Mouse (Mus musculus): ENCODE data around the gene App. TPM values are rescaled to one million over a fixed set of nuclear protein-coding genes. Genes with fewer than 3 reads are reported as not detected.
A peak's percentile ranks its signal among the peaks of the same experiment; 100 is the strongest.

Gene App
- total and polyA plus RNA-seq, 3 experiments = 229 to 386 (median 361) TPM

- DNase-seq = no peak
Measured at GRCm38 (mm10) chr16:85150902-85151301, 22.7 kb downstream of the App start.

GRCm38 (mm10) chr16:85149509-85149871 is 24.1 kb downstream of the App start:
- no peak for DNase-seq

GRCm38 (mm10) chr16:85148615-85149508 is 24.7 kb downstream of the App start:
- peak; percentile 85 for DNase-seq

- peak; percentile 43 for DNase-seq
Measured at GRCm38 (mm10) chr16:85147440-85147839, 26.1 kb downstream of the App start.

- no peak for DNase-seq
Measured at GRCm38 (mm10) chr16:85145771-85146178, 27.8 kb downstream of the App start.

- no peak for DNase-seq
Measured at GRCm38 (mm10) chr16:85145369-85145768, 28.2 kb downstream of the App start.

GRCm38 (mm10) chr16:85144401-85144800 is 29.2 kb downstream of the App start:
- DNase-seq = no peak

GRCm38 (mm10) chr16:85143863-85144262 is 29.7 kb downstream of the App start:
- no peak for DNase-seq

GRCm38 (mm10) chr16:85143188-85143587 is 30.4 kb downstream of the App start:
- no peak for DNase-seq

- DNase-seq = no peak
Measured at GRCm38 (mm10) chr16:85141404-85141803, 32.2 kb downstream of the App start.

- DNase-seq = no peak
Measured at GRCm38 (mm10) chr16:85139178-85139604, 34.4 kb downstream of the App start.

GRCm38 (mm10) chr16:85137348-85137747 is 36.2 kb downstream of the App start:
- DNase-seq = peak; percentile 87

- DNase-seq = no peak
Measured at GRCm38 (mm10) chr16:85136046-85136445, 37.5 kb downstream of the App start.

GRCm38 (mm10) chr16:85133468-85133881 is 40.1 kb downstream of the App start:
- peak; percentile 59 for DNase-seq

GRCm38 (mm10) chr16:85133057-85133456 is 40.5 kb downstream of the App start:
- DNase-seq = no peak

- no peak for DNase-seq
Measured at GRCm38 (mm10) chr16:85132182-85132581, 41.4 kb downstream of the App start.

- no peak for DNase-seq
Measured at GRCm38 (mm10) chr16:85130861-85131556, 42.6 kb downstream of the App start.

- DNase-seq = no peak
Measured at GRCm38 (mm10) chr16:85128693-85129657, 44.6 kb downstream of the App start.

- DNase-seq = no peak
Measured at GRCm38 (mm10) chr16:85128347-85128664, 45.3 kb downstream of the App start.

GRCm38 (mm10) chr16:85127661-85128346 is 45.8 kb downstream of the App start:
- no peak for DNase-seq

GRCm38 (mm10) chr16:85124649-85125048 is 48.9 kb downstream of the App start:
- DNase-seq = no peak

- DNase-seq = peak; percentile 51
Measured at GRCm38 (mm10) chr16:85121983-85122382, 51.6 kb downstream of the App start.

All from adrenal gland, adult 2 months (tissue).